Mouse (Mus musculus): ENCODE data around the gene Erlec1. TPM values are rescaled to one million over a fixed set of nuclear protein-coding genes. Genes with fewer than 3 reads are reported as not detected.

Erlec1 gene
- total RNA-seq (2021), result 10 to 100 TPM; 25.4 to 31.6 TPM
- long read RNA-seq, experiment 1, transcript Erlec1-201 (14 exons, 2,532 nt), result major isoform, 6 of 7 reads
- long read RNA-seq, experiment 1, partial matches to known transcripts, result 1 of 7 reads
- long read RNA-seq, experiment 1, other reads (novel, unspliced or antisense), result 0 of 7 reads
- long read RNA-seq, experiment 2, transcript Erlec1-201 (14 exons, 2,532 nt), result major isoform, 6 of 15 reads
- long read RNA-seq, experiment 2, partial matches to known transcripts, result 6 of 15 reads
- long read RNA-seq, experiment 2, other reads (novel, unspliced or antisense), result 3 of 15 reads

DNA sequence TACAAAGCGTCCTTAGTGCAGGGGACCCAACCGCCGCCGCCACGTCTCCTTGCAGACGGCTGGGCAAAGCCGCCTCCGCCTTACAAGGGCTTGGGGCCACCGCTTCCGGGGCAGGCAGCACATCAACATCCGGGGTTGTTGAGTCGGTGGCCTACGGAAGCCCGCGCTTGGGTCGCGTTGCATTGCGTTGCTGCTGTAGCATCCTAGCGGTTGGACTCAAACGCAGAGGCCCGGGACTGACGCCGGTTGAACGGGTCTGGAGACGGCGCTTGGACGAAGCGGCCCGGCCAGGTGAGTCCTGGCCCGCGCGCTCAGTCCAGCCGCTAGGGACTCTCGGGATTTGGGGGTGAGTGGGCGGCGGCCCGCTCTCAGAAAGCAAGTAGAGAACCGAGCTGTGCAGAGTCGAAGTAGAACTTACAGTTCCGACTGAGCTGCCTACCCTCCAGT, at the start of gene Erlec1:
Erlec1 (minus strand) TSS at position 57 of the 447 bp plus-strand sequence.
- peak; percentile 87 for DNase-seq

DNA sequence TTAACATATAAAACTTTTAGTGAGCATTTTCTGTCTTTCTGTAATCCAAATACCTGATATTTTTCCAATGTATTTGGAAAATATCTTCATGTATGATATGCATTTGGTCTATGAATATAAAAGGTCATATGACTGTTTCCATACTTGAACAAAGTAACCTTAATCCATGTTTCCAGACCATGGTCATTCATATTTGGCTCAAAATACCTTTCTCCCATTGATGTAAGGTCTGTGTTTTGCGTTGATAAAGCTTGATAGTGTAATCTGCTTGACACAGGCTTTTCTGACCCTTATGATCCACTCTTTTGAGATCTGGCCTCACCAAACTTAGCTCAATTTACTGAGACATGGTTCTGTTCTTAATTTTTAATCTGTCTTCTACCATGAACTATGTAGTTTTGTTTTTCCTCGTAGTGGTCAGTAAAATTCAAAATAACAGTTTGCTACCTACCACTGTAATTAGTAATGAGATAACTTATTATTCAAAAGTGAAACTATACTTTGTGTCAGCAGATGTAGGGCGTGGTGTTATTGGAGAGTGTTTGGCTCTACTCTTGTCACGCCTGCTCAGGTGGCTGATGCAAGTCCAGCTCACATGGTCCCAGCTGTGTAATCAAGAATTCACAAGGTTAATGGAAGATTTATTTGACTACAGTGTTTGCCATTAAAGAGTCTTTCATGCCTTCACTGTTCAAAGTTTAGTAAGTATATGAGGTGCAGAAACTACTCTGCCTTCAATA, 47.2 kb upstream of the Erlec1 start:
- DNase-seq, result no peak

DNA sequence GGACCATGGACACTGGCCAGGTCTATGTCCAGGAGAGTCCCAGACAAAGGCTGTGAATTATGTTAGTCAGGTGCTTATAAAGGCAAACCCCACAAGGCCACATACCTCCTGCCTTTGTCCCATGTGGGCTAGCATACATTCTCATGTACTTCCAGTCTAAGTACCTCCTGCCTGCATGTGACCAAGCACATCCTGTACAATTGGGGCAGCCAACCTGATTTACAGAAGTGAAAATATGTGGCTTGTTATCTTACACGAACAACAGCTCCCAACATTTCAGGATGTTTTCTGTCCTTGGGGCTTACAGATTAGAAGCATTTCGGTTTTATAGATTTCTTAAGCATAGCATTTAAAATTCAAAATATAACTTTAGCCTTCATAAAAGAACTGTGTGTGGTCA, 45.9 kb upstream of the Erlec1 start:
- no peak for DNase-seq

DNA sequence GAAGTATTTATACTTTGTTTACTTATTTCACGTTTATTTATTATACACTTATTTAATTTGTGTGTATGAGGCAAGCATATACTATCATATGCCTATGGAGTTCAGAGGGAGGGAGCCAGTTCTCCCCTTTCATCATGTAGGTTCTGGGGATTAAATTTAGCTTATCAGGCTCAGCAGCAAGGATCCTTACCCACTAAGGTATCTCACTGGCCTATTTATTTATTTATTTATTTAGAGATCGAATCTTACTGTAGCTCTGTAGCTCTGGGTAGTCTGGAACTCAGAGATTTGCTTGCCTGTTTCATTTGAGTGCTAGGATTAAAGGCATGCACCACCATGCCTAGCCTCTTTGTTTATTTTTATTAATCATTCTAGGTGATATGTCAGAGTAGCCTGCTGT, 44.6 kb upstream of the Erlec1 start:
- no peak for DNase-seq

DNA sequence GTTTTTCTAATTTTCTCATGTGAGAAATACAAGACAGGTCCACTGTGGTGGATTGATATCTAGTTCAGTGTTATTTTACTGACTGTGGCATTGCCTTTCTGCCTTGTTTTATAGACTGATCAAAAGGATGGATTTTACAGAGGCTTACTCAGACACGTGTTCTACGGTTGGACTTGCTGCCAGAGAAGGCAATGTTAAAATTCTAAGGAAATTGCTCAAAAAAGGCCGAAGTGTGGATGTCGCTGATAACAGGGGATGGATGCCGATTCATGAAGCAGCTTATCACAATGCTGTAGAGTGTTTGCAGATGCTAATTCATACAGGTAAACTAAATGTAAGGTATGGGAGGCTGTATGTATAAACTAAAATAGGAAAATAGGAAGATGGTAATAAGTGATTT, 44.1 kb upstream of the Erlec1 start:
- DNase-seq, result no peak

DNA sequence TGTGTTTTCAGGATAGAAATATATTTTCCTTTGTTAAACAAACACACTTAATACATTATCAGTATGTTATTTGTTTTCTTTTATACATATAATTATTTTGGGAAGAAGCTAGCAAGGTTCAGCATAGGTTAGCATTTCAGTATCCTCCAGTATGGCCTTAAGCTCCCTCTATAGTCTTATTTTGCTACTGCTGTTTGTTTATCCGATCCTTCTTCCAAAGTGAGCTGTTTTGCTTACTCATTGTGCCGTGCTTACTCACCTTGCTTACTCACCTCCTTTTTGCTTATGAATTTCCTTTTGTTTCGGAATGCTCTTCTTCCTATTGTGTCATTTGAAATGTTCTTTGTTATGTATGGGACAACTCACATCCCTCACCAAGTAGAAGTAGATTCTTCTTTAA, 42.5 kb upstream of the Erlec1 start:
- DNase-seq, result no peak

DNA sequence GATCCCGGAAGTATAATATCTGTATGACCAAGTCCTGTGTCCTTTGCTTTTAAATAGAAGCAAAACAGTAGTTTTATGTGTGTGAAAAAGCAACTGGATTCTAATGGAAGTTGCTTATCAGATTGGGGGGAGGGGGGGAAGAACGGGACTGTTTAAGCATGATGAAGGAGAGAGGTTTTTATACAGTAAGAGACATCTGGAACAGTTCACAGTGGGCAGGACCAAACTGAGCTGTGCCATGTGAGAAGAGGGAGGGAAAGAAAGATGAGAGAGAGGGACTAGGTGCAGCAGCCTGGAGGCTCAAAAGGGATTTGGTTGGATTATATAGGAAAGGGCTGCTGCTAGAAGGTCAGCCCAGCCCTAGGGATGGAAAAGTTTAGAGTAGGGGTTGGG, 32.5 kb upstream of the Erlec1 start:
- no peak for DNase-seq

DNA sequence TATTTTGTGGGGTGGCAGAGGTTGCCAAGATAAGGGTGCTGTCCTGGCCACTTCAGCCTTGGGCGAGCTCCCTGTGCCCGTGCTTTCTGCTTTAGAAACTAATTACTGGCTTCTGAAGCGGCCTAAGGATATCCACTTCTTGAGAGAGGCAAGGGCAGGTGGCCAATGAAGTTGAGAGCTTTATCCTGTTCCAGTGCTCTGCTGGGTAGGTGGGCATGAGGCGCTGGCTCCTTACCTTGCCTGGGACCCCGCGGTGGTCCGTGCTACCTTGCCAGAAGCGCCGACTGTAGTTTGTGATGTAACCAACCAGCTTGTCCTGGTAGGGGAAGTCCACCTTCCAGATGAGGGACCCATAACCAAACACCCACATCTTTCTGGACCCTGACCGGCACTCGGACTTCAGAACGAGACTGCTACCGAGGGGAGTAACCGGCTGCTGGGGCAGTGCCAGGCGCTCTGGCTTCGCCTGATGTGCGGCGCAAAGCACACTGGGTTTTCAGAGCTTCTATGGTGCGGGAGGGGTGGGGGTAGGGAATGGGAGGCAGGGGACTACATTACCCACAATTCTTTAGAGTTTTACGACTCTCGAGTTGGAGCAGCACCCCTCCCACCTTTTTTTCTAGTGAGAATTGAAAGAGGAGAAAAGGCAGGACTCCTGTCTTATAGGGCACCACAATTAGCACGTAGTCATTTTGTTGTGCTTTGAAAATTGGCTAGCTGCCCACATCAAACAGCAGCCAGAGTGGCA, 31.9 kb upstream of the Erlec1 start, which contains the start of gene Chac2:
Chac2 (minus strand) TSS at position 474 of the 748 bp plus-strand sequence.
- peak; percentile 86 for DNase-seq

DNA sequence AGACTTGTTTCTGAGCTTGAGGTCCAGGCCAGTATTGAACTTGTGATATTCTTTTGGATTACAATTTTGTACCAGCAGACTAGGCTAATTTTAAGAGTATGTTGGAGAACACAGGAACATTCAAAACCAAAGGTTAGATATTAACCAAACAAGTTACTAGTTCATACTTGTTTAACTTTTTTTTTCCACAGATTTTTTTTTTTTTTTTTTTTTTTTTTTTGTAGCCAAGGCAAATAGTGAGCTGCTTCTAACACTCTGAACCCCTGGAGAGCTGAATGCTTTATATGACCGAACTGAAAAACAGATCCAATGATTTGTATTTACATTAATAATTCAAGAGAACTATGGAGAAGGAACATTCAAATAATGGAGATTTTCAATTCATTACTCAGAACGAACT, 31.1 kb upstream of the Erlec1 start:
- no peak for DNase-seq

DNA sequence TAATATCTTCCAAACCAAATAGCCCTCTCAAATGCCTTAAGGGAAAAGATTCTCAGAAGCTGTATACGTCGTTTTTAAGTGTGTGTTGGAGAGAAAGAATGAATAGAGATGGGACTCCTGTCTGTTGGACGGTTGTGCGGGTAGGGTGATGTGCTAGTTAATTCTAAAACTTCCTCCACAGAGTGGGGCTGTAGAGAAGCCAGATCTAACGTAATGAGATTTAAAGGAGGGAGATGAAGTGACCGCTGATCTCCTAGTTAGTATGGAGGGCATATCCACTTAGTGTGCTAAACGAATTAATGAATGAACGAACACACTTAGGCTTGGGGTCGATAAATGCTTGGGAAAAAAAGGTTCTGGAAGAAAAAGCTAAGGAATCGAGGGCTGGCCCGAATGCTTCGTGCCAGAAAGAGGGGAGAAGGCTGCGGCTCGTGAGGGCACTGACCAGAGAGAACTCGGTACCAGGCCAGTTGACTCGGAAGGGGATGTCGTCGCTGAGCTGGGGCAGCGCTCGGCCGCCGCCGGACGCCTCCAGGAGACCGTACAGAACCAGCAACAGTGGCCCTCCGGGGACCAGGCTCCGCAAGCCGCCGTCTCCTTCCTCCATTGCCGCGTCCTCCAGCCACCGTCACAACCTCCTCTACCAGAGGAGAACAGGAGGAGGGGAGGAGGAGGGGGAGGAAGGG, 523 bp downstream of the Erlec1 start:
- DNase-seq, result peak; percentile 38

DNA sequence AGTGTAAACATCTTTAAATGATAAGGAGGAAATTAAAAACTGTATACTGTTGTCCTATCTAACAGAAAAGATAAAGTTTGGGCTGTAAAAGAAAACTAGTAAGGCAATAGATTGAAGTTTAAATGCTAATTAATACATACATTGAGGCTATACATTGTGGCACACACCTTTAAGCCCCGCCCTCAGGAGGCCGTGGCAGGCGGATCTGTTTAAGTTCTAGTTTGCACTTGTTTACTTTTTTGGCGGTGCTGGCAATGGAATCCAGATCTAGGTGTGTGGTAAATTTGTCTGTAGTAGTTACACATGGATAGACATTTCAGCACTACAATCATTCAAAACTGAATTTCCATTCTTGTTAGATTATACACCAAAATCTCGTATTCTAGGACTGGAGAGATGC, 1.3 kb downstream of the Erlec1 start:
- DNase-seq, result no peak

DNA sequence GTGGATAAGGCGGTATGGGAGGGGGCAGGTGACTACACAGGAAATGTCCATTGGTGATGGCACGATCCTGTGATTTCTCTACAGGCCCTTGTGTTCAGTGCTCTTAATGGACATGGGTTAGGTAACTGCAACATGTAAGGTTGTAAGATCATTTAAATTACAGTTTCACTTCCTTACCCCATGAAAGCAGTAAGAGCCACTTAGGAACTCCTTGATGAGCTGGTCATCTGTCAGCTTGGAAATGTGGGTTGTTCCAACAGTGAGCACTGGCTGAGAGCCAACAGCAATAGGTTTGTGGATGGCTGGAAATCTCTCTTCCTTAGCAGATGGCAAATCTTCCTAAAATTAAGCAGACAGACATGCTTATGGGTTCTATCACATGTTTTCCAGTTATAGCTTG, 10.6 kb downstream of the Erlec1 start:
- no peak for DNase-seq

DNA sequence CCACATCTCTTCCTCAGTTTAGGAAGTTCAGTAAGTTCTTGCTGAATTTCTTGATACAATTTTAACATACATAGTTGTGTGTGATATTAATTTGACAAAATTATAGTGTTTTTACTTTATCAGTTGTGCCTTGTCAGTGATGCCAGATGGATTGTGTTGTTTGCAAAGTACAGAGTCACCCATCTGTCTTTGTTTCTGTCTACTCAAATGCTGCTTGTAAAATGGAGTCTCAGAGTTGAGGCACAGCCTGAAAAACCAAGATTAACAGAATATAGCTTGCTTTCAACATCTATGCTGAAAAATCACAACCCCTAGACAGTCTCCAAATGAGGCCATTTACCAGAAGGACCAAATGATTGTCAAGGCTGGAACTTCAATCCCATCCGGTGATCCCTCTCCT, 25.6 kb downstream of the Erlec1 start:
- DNase-seq, result no peak

DNA sequence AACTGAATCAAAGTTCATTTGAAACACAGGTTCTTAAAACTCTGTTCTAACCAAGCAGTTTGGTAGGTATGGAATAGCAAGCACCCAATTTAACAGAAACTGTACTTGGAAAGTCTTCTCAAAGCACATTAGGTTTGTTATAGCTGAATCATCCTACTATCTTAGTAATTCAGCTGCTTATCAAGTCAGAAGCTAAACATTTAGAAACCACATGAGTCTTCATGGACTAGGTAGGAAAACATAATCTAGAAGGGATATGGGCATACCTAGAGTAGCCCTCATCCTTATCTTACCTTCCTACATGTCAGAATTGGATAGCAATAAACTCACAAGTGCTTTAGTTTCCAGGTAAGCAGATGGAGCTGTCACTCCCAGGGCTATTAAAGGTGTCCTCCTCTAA, 26.1 kb downstream of the Erlec1 start:
- no peak for DNase-seq

DNA sequence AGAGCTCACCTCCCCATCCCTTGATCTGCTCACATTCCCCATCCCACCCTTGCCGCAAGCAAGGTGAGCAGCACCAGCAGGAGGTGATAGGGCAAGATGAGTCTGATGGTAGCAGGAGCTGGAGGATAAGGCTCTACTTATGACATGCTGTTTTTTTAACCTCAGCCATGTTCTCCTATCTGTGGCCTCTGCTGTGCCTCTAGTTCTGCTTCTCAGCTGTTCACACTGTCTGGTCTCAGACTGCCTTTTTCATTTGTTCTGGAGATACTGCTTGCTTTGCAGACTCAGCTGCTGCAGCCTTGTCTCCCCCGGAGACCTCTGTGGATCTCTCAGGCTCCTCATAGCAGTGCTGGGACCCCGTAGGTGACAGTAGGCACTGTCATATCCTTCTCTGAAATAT, 30.9 kb downstream of the Erlec1 start:
- no peak for DNase-seq

DNA sequence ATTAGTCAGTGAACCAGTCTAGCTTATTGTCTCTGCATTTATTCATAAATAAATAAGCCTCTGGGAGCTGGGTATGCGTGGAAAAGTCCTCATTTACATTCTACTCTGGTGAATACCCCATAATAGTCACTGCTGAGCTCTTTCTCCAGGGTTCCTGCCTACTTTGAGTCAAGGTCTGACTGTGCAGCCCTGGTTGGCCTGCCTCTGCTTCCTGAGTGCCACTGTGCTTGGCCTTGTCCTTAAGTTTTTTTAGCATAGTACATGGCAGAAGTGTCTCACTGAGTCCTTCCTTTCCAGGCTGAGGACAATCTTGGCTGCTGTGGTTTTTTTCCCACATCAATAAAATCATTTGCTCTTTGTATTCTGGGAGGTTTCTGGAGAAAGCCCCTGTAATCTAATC, 33.5 kb downstream of the Erlec1 start:
- no peak for DNase-seq

DNA sequence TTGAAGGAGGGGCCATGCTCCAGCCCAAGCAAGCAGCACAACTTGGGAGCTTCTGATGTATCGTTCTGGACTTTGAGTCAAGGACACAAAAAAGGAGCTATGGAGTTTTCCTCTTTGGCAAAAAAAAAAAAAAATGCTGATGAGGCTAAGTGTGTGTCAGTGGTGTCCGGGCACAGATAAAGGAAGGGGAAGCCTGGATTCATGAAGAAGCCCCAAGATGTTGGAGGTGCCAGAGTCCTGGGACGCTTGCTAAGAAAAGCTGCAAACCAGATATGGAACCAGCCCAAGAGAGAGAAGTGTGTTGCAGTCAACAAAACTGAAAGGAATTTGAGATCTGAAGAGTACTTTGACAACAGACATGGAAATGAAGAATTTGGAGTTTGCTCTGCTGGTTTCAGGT, 41.8 kb downstream of the Erlec1 start:
- DNase-seq, result no peak

DNA sequence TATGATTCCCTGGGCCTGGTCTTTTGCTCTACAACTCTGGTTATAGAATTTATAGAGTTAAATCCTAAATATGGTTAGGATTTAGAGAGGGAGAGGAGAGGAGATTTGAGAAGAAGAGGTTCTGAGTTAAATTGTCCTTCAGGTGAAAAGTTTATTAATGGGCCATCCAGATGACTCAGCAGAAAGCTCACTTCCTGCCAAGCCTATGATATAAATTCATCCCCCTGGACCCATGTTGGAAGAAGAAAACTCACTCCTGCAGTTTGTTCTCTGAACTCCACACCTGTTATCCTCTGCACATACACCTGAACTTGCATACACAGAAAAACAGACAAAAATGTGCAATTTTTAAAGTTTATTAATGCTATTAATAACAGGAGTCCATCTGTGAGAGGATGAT, 54.8 kb downstream of the Erlec1 start:
- no peak for DNase-seq

DNA sequence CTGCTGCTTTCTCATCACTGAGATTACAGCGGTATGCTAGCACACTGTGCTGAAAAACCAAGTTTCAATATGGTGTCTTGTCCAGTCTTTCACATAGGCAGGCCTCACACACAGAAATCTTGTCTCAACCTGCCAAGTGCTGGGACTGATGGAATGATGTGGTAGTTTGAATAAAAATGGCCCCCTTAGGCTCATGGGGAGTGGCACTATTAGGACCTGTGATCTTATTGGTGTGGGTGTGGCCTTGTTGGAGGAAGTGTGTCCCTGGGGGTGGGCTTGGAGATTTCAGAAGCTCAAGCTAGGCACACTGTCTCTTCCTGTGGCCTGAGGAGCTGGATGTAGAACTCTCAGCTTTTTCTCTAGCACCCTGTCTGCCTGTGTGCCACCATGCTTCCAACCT, 57.9 kb downstream of the Erlec1 start:
- no peak for DNase-seq

DNA sequence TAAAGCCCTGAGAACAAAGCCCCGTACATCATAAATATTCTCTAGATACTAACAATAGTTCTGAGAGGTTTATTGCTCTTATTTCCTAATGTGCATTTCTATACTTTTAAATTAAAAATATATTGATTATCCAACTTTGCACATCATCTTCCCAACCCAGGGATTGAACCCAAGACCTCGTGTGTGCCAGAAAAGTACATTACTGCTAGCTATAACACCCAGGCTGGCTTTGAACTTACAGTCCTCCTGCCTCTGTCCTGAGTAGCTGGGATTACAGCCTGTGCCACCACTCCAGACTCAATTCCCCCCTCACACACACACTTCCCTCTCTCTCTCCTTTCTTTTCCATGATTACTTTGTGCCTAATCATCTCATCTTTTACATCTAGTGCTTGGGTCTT, 66.0 kb downstream of the Erlec1 start:
- no peak for DNase-seq

DNA sequence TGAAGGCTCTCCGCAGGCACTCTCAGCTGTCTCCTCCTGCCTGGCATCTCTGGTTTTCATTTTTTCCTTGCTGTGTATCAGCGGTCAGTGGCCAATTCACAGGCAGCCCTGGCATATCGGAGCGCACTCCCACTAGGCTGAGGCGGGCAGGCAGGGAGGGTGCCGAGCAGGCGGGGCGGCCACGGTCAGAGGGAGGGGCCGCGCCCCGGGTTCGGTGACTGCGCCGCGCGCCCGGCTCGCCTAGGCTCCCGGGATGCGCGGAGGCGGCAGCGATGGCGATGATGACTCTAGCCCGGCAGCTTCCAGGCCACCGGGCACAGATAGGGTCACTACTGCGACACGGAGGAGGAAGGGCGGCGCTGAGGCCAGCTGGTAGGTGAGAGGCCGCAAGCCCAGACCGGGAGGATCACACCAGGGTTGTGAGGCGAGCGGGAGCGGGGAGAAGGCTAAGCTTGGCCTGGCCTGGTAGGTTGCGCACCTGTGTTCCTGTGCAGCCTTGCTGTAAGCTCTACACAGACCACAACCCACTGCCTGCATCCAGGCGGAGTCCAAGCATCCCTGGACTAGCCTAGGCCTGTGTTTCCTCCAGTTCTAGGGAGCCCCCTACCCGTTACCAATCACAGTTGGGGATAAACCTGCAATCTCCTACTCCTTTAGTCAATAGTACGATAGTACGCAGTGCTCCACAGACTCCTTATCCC, 68.8 kb downstream of the Erlec1 start, which contains the start of the genes Gpr75 and Asb3:
Gpr75 (plus strand) TSS at position 188 of the 701 bp plus-strand sequence.
Asb3 (plus strand) TSS at position 246 of the 701 bp plus-strand sequence.
- peak; percentile 30 for DNase-seq

Measured in gastrocnemius, postnatal 25 days (tissue).